In genomic region chrX:73468752-73469151, GRCm38 (mm10) we compare ENCODE assay signal across 16 mouse cellular contexts. TPM values are rescaled to one million over a fixed set of nuclear protein-coding genes. Genes with fewer than 3 reads are reported as not detected.
DNase-seq lines count a peak whose midpoint lies in the region; ATAC-seq and TF ChIP-seq lines count a peak whose summit lies in the region.
"Had no signal": no experiment of that assay in that cellular context is flagged by ENCODE, and none has a peak within 500 bp of the region (broad histone marks: within the 10 kb centered on the region; RNA-seq: fewer than 3 reads in every experiment).

No protein-coding gene starts in this region.

- no peak for DNase-seq in forebrain, embryonic 10.5 days (ENCODE audit: extremely low spot score, low spot score)
- no peak for DNase-seq in forebrain, postnatal 0 days
- no peak for DNase-seq in testis, postnatal 14 days (ENCODE audit: low spot score)
- DNase-seq in left cerebral cortex, postnatal 4 days: no peak
- no peak for DNase-seq in cerebellum, postnatal 14 days
- DNase-seq: adrenal gland, postnatal 10 days; cerebellum, postnatal 36 days; heart, adult 2 months; right cerebral cortex, postnatal 4 days had no signal

- no peak overlapping the region for H3K9ac ChIP-seq in forebrain, postnatal 0 days
- no peak overlapping the region for H3K9ac ChIP-seq in intestine, embryonic 16.5 days (ENCODE audit: low read depth, low read length)
- H3K9ac ChIP-seq in intestine, embryonic 15.5 days: no peak overlapping the region
- H3K9ac ChIP-seq: midbrain, embryonic 12.5 days had no signal

- ATAC-seq in forebrain, postnatal 0 days: no peak
- ATAC-seq in intestine, embryonic 16.5 days: no peak; the same call in 1 of the 2 replicates
- no peak for ATAC-seq in intestine, embryonic 15.5 days

- WGBS in forebrain, embryonic 10.5 days: 70% methylated on average over 1 of the region's 1 CpGs
- 71% methylated on average over 1 of the region's 1 CpGs for WGBS in forebrain, postnatal 0 days
- 53% methylated on average over 1 of the region's 1 CpGs for WGBS in intestine, embryonic 16.5 days
- WGBS in intestine, embryonic 15.5 days: 45% methylated on average over 1 of the region's 1 CpGs

- TF ChIP-seq POLR2A in testis, adult 2 months (IDR thresholded peaks at IDR 0.05; ENCODE audit: control insufficient read depth, low read depth, low read length): no peak

- peak overlapping the region; percentile 66; the same call in 1 of the 2 replicates for H3K27ac ChIP-seq in forebrain, embryonic 10.5 days
- no peak overlapping the region for H3K27ac ChIP-seq in forebrain, postnatal 0 days (ENCODE audit: low read depth, low read length)
- peak overlapping the region; percentile 37; the same call in 1 of the 2 replicates for H3K27ac ChIP-seq in intestine, embryonic 16.5 days (ENCODE audit: low read length)
- H3K27ac ChIP-seq in intestine, embryonic 15.5 days: no peak overlapping the region
- H3K27ac ChIP-seq in testis, adult 2 months (ENCODE audit: control insufficient read depth, insufficient read depth, low read depth, low read length): peak overlapping the region; percentile 36; the same call in 1 of the 2 replicates
- H3K27ac ChIP-seq: heart, adult 2 months; midbrain, embryonic 12.5 days had no signal

- H3K4me2 ChIP-seq in forebrain, postnatal 0 days (ENCODE audit: low read depth): no peak overlapping the region
- no peak overlapping the region for H3K4me2 ChIP-seq in intestine, embryonic 16.5 days (ENCODE audit: low read depth, low read length)
- no peak overlapping the region for H3K4me2 ChIP-seq in intestine, embryonic 15.5 days (replicated peaks)
- H3K4me2 ChIP-seq: midbrain, embryonic 12.5 days had no signal

- H3K4me1 ChIP-seq in forebrain, embryonic 10.5 days: no peaks in the 10 kb centered on the region
- H3K4me1 ChIP-seq in forebrain, postnatal 0 days (ENCODE audit: insufficient read depth): no peaks in the 10 kb centered on the region
- H3K4me1 ChIP-seq in intestine, embryonic 16.5 days (ENCODE audit: control insufficient read depth, insufficient read depth, low read length): no peaks in the 10 kb centered on the region
- H3K4me1 ChIP-seq in intestine, embryonic 15.5 days (replicated peaks): no peaks in the 10 kb centered on the region
- H3K4me1 ChIP-seq in testis, adult 2 months (ENCODE audit: control insufficient read depth, insufficient read depth, low read length): no peaks in the 10 kb centered on the region; the same call in none of the 2 replicates
- H3K4me1 ChIP-seq: midbrain, embryonic 12.5 days had no signal

- intact Hi-C loops in left cerebral cortex, postnatal 4 days (cut with DNase I): no loop called here

- no peak overlapping the region for H3K4me3 ChIP-seq in forebrain, embryonic 10.5 days
- H3K4me3 ChIP-seq in forebrain, postnatal 0 days (ENCODE audit: low read depth, low read length): no peak overlapping the region
- H3K4me3 ChIP-seq in intestine, embryonic 16.5 days (ENCODE audit: low read length): no peak overlapping the region
- H3K4me3 ChIP-seq in intestine, embryonic 15.5 days (replicated peaks): no peak overlapping the region
- H3K4me3 ChIP-seq in testis, adult 2 months (ENCODE audit: control insufficient read depth, low read depth, low read length): no peak overlapping the region
- H3K4me3 ChIP-seq: heart, adult 2 months; midbrain, embryonic 12.5 days had no signal

- H3K36me3 ChIP-seq in forebrain, embryonic 10.5 days (replicated peaks): no peaks in the 10 kb centered on the region
- no peaks in the 10 kb centered on the region for H3K36me3 ChIP-seq in forebrain, postnatal 0 days (ENCODE audit: insufficient read depth)
- no peaks in the 10 kb centered on the region for H3K36me3 ChIP-seq in intestine, embryonic 16.5 days (ENCODE audit: control insufficient read depth, insufficient read depth, low read length)
- no peaks in the 10 kb centered on the region for H3K36me3 ChIP-seq in intestine, embryonic 15.5 days
- H3K36me3 ChIP-seq in testis, adult 2 months (ENCODE audit: control insufficient read depth, insufficient read depth, low read length): no peaks in the 10 kb centered on the region
- H3K36me3 ChIP-seq: midbrain, embryonic 12.5 days had no signal

- no peaks in the 10 kb centered on the region for H3K9me3 ChIP-seq in forebrain, embryonic 10.5 days
- no peaks in the 10 kb centered on the region for H3K9me3 ChIP-seq in forebrain, postnatal 0 days (ENCODE audit: low read length)
- H3K9me3 ChIP-seq in intestine, embryonic 16.5 days (ENCODE audit: control insufficient read depth, low read length): no peaks in the 10 kb centered on the region
- H3K9me3 ChIP-seq in intestine, embryonic 15.5 days: no peaks in the 10 kb centered on the region
- H3K9me3 ChIP-seq: midbrain, embryonic 12.5 days had no signal

- no peak for TF ChIP-seq CTCF in forebrain, postnatal 0 days (IDR thresholded peaks at IDR 0.05; ENCODE audit: low read depth)
- TF ChIP-seq CTCF in testis, adult 2 months (IDR thresholded peaks at IDR 0.05; ENCODE audit: control insufficient read depth, insufficient read depth, insufficient replicate concordance, low read depth, low read length): no peak

- H3K27me3 ChIP-seq in forebrain, embryonic 10.5 days (ENCODE audit: poor library complexity, severe bottlenecking): peaks cover 80% of the 10 kb centered on the region
- H3K27me3 ChIP-seq in forebrain, postnatal 0 days (ENCODE audit: insufficient read depth, low read length): no peaks in the 10 kb centered on the region
- H3K27me3 ChIP-seq in intestine, embryonic 16.5 days (replicated peaks; ENCODE audit: control insufficient read depth, insufficient read depth, low read length): no peaks in the 10 kb centered on the region; the same call in 1 of the 2 replicates
- no peaks in the 10 kb centered on the region for H3K27me3 ChIP-seq in intestine, embryonic 15.5 days (replicated peaks)
- no peaks in the 10 kb centered on the region for H3K27me3 ChIP-seq in testis, adult 2 months (ENCODE audit: control insufficient read depth, insufficient read depth, low read length)

RNA-seq across cellular contexts. Expression of gene Haus7, which starts 9.9 kb away (rescaled TPM):
- polyA plus RNA-seq in forebrain, embryonic 10.5 days (2016; fragmentation: Nextera tagmentation; extraction: Ambion mirVana): 87.8 and 88.7 TPM in 2 replicates
- total RNA-seq in forebrain, postnatal 0 days (2014; rRNA removed): 25.3 and 33.2 TPM in 2 replicates
- polyA plus RNA-seq in forebrain, postnatal 0 days (2015; fragmentation: Nextera tagmentation; extraction: Ambion mirVana): 50.3 and 60.8 TPM in 2 replicates
- 47.5 and 60.3 TPM in 2 replicates for polyA plus RNA-seq in intestine, embryonic 16.5 days (2015; fragmentation: Nextera tagmentation; extraction: Ambion mirVana)
- polyA plus RNA-seq in intestine, embryonic 15.5 days (2015; fragmentation: Nextera tagmentation; extraction: Ambion mirVana): 58.2 and 60.6 TPM in 2 replicates
- 26.9 and 34.0 TPM in 2 replicates for polyA plus RNA-seq in testis, adult 2 months (2012; rRNA removed)
- 10 to 100 TPM; 27.8 to 28.0 TPM for total RNA-seq in left cerebral cortex, postnatal 4 days (2021)

RNA-seq across cellular contexts. Expression of gene Bgn, which starts 14.7 kb away (rescaled TPM):
- polyA plus RNA-seq in forebrain, embryonic 10.5 days (2016; fragmentation: Nextera tagmentation; extraction: Ambion mirVana): 10.3 and 12.3 TPM in 2 replicates
- 24.8 and 39.7 TPM in 2 replicates for total RNA-seq in forebrain, postnatal 0 days (2014; rRNA removed)
- polyA plus RNA-seq in forebrain, postnatal 0 days (2015; fragmentation: Nextera tagmentation; extraction: Ambion mirVana): 17.7 and 18.3 TPM in 2 replicates
- 48.1 and 54.3 TPM in 2 replicates for polyA plus RNA-seq in intestine, embryonic 16.5 days (2015; fragmentation: Nextera tagmentation; extraction: Ambion mirVana)
- polyA plus RNA-seq in intestine, embryonic 15.5 days (2015; fragmentation: Nextera tagmentation; extraction: Ambion mirVana): 48.5 and 52.7 TPM in 2 replicates
- polyA plus RNA-seq in testis, adult 2 months (2012; rRNA removed): 32.9 and 54.4 TPM in 2 replicates
- total RNA-seq in left cerebral cortex, postnatal 4 days (2021): 10 to 100 TPM; 49.5 to 51.5 TPM

RNA-seq across cellular contexts. Expression of gene Trex2, which starts 33.6 kb away (rescaled TPM):
- not detected in 2 replicates for polyA plus RNA-seq in forebrain, embryonic 10.5 days (2016; fragmentation: Nextera tagmentation; extraction: Ambion mirVana)
- total RNA-seq in forebrain, postnatal 0 days (2014; rRNA removed): not detected in 2 replicates
- not detected in 2 replicates for polyA plus RNA-seq in forebrain, postnatal 0 days (2015; fragmentation: Nextera tagmentation; extraction: Ambion mirVana)
- polyA plus RNA-seq in intestine, embryonic 16.5 days (2015; fragmentation: Nextera tagmentation; extraction: Ambion mirVana): not detected in 2 replicates
- polyA plus RNA-seq in intestine, embryonic 15.5 days (2015; fragmentation: Nextera tagmentation; extraction: Ambion mirVana): not detected in 2 replicates
- polyA plus RNA-seq in testis, adult 2 months (2012; rRNA removed): not detected in 2 replicates
- not detected for total RNA-seq in left cerebral cortex, postnatal 4 days (2021)
- total RNA-seq: adrenal gland, postnatal 10 days; heart, adult 2 months; left cerebral cortex, adult 18-20 months had no signal
- polyA plus RNA-seq: frontal cortex, adult 2 months; heart, adult 2 months; liver, embryonic 16.5 days; midbrain, embryonic 12.5 days had no signal

RNA-seq across cellular contexts. Expression of gene Atp2b3, which starts 34.1 kb away (rescaled TPM):
- 0.06 and 0.10 TPM in 2 replicates for polyA plus RNA-seq in forebrain, embryonic 10.5 days (2016; fragmentation: Nextera tagmentation; extraction: Ambion mirVana)
- 21.4 and 26.0 TPM in 2 replicates for total RNA-seq in forebrain, postnatal 0 days (2014; rRNA removed)
- polyA plus RNA-seq in forebrain, postnatal 0 days (2015; fragmentation: Nextera tagmentation; extraction: Ambion mirVana): 3.9 and 5.5 TPM in 2 replicates
- 0.18 and 0.32 TPM in 2 replicates for polyA plus RNA-seq in intestine, embryonic 16.5 days (2015; fragmentation: Nextera tagmentation; extraction: Ambion mirVana)
- 0.26 and 0.28 TPM in 2 replicates for polyA plus RNA-seq in intestine, embryonic 15.5 days (2015; fragmentation: Nextera tagmentation; extraction: Ambion mirVana)
- polyA plus RNA-seq in testis, adult 2 months (2012; rRNA removed): 1.7 and 3.1 TPM in 2 replicates
- 10 to 100 TPM; 31.9 to 39.1 TPM for total RNA-seq in left cerebral cortex, postnatal 4 days (2021)

RNA-seq across cellular contexts. Expression of gene Zfp92, which starts 57.9 kb away (rescaled TPM):
- 0.17 and 0.19 TPM in 2 replicates for polyA plus RNA-seq in forebrain, embryonic 10.5 days (2016; fragmentation: Nextera tagmentation; extraction: Ambion mirVana)
- total RNA-seq in forebrain, postnatal 0 days (2014; rRNA removed): 2.3 and 4.0 TPM in 2 replicates
- 0.54 and 0.80 TPM in 2 replicates for polyA plus RNA-seq in forebrain, postnatal 0 days (2015; fragmentation: Nextera tagmentation; extraction: Ambion mirVana)
- polyA plus RNA-seq in intestine, embryonic 16.5 days (2015; fragmentation: Nextera tagmentation; extraction: Ambion mirVana): 0.45 and 0.55 TPM in 2 replicates
- 0.32 and 0.54 TPM in 2 replicates for polyA plus RNA-seq in intestine, embryonic 15.5 days (2015; fragmentation: Nextera tagmentation; extraction: Ambion mirVana)
- 0.14 and 0.19 TPM in 2 replicates for polyA plus RNA-seq in testis, adult 2 months (2012; rRNA removed)
- total RNA-seq in left cerebral cortex, postnatal 4 days (2021): 1 to 10 TPM; 2.7 to 3.7 TPM
- total RNA-seq: heart, adult 2 months had no signal
- polyA plus RNA-seq: heart, adult 2 months; liver, embryonic 16.5 days had no signal

Comparison
In these comparisons a context has a peak if more than half of its experiments do, and no peak if none do; other contexts are left out.
1. H3K27ac ChIP-seq: peak in forebrain, embryonic 10.5 days (single experiment), intestine, embryonic 16.5 days (single experiment) and testis, adult 2 months (single experiment); none in forebrain, postnatal 0 days (single experiment) and intestine, embryonic 15.5 days (single experiment).